Mouse (Mus musculus): Measurements from ENCODE around the gene Slc22a2.

DNA sequence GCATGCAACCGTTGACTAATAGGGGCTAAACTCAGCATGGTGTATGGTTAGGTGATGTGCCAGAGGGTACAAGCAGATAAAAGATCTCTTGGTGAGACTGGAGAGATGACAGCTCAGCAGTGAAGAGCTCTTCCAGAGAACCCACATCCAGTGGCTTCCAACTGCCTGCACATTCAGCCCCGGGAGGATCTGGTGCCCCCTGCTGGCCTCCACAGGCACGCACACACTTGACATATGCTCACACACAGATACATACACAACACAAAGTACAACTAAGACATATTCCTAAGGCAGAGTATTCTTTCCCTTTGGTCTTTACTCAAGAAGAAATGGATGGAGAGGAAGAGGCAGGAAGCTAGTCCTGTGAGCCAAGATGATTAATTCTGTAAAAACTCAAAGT, 55.7 kb downstream of the Slc22a2 start:
- TF ChIP-seq CTCF (IDR thresholded peaks at IDR 0.05; ENCODE audit: low read depth, low read length) (no peak), POLR2A (IDR thresholded peaks at IDR 0.05; ENCODE audit: borderline replicate concordance, low read depth, low read length) (no peak)

Measured in bone marrow macrophage, adult 2 months (primary cell).